Mouse (Mus musculus): ENCODE measurements around the gene 2310034G01Rik. TPM values are rescaled to one million over a fixed set of nuclear protein-coding genes. Genes with fewer than 3 reads are reported as not detected.

The 2310034G01Rik gene
- total RNA-seq (2021): under 1 TPM; 0.42 to 0.82 TPM

DNA sequence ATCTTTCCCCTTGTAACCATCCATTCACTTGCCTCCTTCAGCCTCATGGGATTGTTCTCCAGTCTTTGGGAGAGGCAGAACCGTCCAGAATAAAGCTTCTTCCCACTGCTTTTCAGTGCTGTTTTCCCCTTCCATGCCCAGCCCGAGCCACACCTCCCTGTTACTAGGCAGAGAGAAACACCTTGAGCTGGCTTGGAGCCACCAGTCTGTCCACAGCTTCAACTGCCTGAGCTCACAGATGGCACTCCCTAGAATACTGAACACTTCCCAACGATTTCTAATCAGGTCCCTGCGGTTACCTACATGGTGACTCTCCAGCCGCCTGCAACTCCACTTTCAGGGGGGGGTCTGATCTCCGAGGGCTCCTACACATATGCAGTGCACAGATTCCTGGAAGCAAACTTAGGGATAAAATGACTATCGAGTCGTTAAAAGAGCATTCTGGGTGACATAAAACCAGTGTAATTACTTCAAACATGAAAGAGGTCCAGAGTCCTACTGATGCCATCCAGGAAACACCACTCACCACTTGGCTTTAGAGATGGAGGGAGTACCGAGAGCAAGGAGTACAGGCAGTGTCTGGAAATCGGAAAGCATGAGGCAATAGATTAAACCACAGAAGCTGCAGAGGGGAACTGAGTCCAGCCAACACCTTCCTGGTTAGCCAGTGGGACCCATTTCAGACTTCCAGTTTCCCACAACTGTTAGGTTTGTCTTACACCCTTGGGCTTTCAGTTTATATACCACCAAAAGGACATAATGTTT is at the start of gene 2310034G01Rik:
Gene 2310034G01Rik, minus strand, starts transcription at position 135 of the 765 bp plus-strand sequence.
- intact Hi-C loops (cut with DNase I): no loop called here

GRCm38 (mm10) chr19:46399886-46400285 is 49.8 kb upstream of the 2310034G01Rik start:
- intact Hi-C loops (cut with DNase I): loop anchor here (5.0 kb wide), 1 partner anchor 42 kb away; no protein-coding TSS in a partner anchor
- DNase-seq: no peak

More for the DNA sequence above, at the start of gene 2310034G01Rik:
- DNase-seq: no peak

- DNase-seq: no peak
- intact Hi-C loops (cut with DNase I): loop anchor here (5.0 kb wide), 1 partner anchor 43 kb away; no protein-coding TSS in a partner anchor
These were observed 49.3 kb upstream of the 2310034G01Rik start for GRCm38 (mm10) chr19:46399372-46399771.

GRCm38 (mm10) chr19:46398401-46398800 is 48.3 kb upstream of the 2310034G01Rik start:
- intact Hi-C loops (cut with DNase I): loop anchor here (5.0 kb wide), 1 partner anchor 44 kb away; no protein-coding TSS in a partner anchor

DNA sequence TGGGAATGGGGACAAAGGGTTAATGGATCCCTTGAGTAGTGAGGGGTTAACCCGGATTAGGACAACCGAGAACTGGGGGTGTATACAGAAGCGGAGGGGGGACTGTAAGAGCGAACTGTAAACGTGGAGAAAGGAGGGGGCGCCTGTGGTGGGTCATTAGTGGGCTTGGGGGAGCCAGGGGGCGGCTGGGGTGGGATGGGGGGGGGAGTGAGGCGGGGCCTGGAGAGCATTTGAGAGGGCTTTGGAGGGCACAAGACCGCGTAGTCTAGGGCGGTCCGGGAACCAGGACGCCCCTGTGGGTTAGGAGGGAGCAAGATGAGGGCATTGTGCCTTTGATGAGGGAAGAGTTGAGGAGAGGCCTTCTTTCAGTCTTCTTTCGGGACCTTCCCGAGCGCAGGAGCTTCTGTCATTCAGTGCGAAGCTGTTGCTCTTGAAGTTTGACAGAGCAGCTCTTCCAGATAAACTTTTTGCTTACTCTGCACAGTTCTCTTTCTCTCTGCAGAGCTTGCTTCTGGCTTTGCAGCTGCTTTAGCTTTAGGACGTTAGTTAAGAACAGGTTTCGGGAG is 47.4 kb upstream of the 2310034G01Rik start:
- intact Hi-C loops (cut with DNase I): loop anchor here (5.0 kb wide), 1 partner anchor 45 kb away; no protein-coding TSS in a partner anchor
- no peak for DNase-seq

More at GRCm38 (mm10) chr19:46398401-46398800, 48.3 kb upstream of the 2310034G01Rik start:
- DNase-seq: no peak

GRCm38 (mm10) chr19:46396686-46397435 is 46.8 kb upstream of the 2310034G01Rik start, which contains the start of gene Sufu:
TSS of gene Sufu (plus strand) at chr19:46396896.
- intact Hi-C loops (cut with DNase I): loop anchor here (5.0 kb wide), 1 partner anchor 45 kb away; no protein-coding TSS in a partner anchor
- peak; percentile 99 for DNase-seq

DNA sequence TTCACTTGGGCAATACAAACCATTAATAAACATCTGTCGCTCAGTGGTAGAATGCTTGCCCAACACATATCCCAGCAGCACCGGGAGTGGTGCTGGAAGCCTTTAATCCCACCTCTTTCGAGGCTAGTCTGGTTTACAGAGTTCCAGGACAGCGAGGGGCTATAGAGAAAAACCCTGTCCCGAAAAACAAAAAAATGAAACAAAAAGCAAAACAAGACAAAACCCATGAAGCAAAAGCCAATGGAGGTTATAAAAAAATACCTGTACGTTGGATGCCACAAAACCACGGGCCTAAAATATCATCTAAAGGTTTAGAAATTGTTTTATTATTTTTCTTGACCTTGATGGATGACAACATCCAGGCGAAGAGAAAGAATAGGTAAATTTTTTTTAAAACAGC is 46.0 kb upstream of the 2310034G01Rik start:
- intact Hi-C loops (cut with DNase I): loop anchor here (5.0 kb wide), 1 partner anchor 46 kb away; no protein-coding TSS in a partner anchor

DNA sequence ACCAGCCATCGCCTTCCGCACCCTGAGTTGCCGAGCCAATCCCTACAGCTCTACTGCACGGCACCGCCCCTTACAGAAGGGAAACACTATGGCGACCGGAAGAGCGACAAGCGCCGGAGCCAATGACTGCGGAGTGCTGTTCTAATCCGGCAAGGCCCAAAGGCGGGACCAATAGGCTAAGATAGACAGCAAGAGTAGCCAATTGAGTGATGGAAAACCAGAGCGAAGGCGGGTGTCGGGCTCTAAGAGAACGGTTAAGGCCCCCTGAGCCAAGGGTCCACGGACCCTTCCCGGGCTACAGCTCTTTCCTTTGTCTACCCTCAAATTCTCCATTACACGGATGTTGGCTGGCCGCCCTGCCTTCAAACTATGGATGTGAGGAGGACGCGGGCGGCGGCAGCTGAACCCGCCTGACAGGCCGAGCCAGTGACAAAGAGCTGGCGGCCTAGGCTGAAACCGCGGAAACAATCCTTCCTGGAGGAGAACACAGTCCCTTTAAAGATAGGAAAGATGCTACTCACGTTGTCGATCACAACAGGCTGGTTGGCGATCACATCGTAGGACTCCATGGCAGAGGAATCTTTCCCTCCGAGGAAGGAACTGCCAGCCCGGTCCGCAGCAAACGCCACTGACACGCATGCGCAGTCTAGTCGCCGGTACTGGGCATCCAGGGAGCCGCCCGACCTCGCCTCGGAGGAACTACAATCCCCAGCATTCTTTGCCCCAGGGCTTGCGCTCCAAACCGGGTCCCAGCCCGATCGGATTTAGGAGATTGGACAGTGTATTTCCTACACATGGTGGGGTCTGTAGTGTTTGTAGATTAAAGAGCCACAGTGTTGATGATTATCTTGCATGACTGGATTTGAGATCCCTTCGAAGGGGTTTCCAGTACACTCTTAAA is 45.3 kb upstream of the 2310034G01Rik start, which contains the start of gene Actr1a:
Gene Actr1a, minus strand, starts transcription at position 640 of the 901 bp plus-strand sequence.
- intact Hi-C loops (cut with DNase I): loop anchor here (5.0 kb wide), 1 partner anchor 47 kb away; no protein-coding TSS in a partner anchor
- DNase-seq: peak; percentile 99

More for the DNA sequence above, 46.0 kb upstream of the 2310034G01Rik start:
- no peak for DNase-seq

- intact Hi-C loops (cut with DNase I): loop anchor here (5.0 kb wide), 1 partner anchor 48 kb away; no protein-coding TSS in a partner anchor
- no peak for DNase-seq
These were observed 44.6 kb upstream of the 2310034G01Rik start for GRCm38 (mm10) chr19:46394712-46395108.

DNA sequence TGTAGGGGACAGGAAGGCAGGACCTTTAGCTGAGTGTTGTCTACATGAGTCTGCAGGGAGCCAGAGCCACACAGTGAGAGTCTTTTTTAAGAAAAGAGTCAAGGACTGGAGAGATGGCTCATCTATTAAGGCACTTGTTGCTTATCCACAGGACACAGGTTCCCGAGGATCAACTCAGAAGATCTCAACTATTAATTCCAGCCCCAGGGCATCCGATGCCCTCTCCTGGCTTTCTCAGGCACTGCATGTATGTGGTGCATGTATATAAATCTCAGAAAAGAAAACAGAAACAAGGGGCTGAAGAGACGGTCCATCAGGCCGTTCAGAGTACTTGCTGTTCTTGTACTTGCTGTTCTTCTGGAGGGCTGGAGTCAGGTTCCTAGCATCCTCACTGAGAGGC is 41.9 kb upstream of the 2310034G01Rik start:
- intact Hi-C loops (cut with DNase I): no loop called here
- DNase-seq: no peak

DNA sequence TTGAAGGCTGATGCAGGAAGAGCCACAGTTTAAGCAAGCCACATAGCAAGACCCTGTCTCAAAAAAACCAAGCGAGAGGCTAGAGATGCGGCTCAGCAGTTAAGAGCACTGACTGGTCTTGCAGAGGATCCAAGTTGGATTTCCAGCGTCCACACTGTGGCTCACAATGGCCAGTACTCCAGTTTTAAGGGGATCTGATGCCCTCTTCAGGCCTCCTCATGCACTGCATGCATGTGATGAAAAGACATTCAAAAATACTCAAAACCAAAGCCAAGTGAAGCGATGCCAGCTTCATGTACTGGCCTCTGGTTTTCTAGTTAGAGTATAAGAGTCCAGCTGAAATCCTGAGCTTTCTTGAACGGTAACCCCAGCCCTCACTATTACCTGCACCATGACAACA is 39.8 kb upstream of the 2310034G01Rik start:
- no peak for DNase-seq
- intact Hi-C loops (cut with DNase I): no loop called here

- no peak for DNase-seq
- intact Hi-C loops (cut with DNase I): no loop called here
These were observed 32.2 kb upstream of the 2310034G01Rik start for GRCm38 (mm10) chr19:46382275-46382674.

GRCm38 (mm10) chr19:46375891-46376290 is 25.8 kb upstream of the 2310034G01Rik start:
- no peak for DNase-seq
- intact Hi-C loops (cut with DNase I): no loop called here

DNA sequence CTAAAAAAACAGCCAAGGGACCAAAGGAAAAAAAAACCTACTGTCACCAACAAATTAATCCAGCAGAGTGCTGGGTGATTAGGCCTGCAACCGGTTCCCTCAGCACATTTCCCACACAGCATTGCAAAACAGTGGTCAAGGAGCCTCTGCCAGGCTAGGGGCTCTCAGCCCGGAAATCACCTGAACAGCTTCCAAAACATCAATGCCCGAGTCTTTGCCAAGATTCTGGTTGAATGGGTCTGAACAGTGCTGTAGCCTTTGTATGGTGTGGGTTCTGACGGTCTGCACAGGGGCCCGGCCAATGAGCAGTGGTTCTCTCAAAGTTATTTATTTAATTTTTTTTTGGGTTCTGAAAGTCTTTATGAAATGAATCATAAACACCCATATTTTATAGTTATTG is 25.4 kb upstream of the 2310034G01Rik start:
- peak; percentile 45 for DNase-seq
- intact Hi-C loops (cut with DNase I): no loop called here

DNA sequence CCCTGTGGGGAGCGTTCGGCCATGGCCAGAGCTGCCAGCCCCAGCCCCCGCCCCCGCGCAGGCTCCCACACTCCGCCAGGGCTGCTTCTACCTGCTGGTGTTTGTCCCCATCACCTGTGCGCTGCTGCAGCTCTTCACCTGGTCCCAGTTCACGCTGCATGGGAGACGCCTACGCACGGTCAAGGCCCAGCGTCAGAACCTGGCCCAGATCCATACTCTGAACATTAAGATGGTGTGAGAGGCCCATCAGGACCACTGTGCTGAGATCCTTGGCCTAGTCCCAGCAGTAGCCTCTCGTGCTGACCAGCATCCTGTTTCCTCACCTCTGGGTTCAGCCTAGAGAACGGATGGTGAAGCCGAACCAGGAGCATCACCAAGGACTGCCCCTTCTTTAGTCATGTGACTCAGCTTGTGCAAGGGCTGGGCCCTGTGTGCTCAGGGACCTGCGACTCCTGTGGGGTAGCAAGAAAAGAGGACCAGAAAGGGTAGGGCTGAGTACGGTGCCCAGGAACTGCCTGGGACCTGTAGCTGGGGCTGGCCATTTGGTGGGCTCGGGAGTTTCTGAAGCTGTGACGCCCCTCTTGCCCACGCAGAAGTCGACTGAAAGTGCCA is 24.5 kb upstream of the 2310034G01Rik start:
- intact Hi-C loops (cut with DNase I): no loop called here
- no peak for DNase-seq

DNA sequence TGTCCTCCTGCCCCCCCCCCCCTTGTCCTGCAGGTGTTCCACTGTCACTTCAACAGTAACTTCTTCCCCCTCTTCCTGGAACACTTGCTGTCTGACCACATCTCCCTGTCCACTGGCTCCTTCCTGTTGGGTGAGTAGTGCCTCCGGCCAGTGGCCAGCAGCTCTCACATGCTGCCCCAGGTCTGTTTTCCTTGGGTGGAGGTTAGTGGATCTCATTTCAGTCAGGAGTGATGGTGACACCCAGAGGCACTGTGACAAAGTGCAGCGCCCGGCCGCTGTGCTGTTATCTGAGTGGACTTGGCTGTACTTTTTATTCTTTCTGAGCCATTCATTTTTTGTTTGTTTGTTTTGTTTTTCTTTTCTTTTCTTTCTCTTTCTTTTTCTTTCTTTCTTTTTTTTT is 19.1 kb upstream of the 2310034G01Rik start:
- peak; percentile 62 for DNase-seq
- intact Hi-C loops (cut with DNase I): no loop called here

DNA sequence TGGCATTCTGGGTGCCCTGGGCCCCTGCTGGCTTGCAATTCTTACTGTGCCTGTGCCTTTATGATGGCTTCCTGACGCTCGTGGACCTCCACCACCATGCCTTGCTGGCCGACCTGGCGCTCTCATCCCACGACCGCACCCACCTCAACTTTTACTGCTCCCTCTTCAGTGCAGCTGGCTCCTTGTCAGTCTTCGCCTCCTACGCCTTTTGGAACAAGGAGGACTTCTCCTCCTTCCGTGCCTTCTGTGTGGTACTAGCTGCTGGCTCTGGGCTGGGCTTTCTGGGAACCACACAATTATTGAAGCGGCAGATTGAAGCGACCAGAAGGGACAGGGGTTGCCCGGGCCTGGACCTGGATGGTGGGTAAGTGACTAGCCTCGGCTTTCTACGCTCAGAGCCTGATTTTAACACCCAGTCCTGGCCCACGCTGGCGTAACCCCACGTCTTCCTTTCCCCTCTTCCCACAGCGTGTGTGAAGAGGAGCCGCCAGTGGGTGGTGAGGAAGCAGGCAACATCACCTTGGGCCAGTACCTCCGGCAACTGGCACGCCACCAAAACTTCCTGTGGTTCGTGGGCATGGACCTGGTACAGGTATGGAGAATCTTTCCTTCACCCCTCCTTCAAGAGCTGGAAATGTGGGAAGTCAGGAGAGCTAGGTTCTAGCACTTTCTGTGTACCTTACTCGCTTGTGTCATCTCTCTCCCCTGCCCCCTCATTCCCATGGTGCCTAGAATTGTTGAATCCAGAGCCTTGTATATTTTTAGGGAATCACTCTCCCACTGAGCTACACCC is 17.9 kb upstream of the 2310034G01Rik start:
- DNase-seq: no peak
- intact Hi-C loops (cut with DNase I): no loop called here

- intact Hi-C loops (cut with DNase I): no loop called here
- no peak for DNase-seq
These were observed 13.3 kb upstream of the 2310034G01Rik start for GRCm38 (mm10) chr19:46363294-46364009.

All from left cerebral cortex, postnatal 4 days (tissue).